Mouse (Mus musculus) G1E (cell line): ENCODE measurements around the gene Krt28.

ENCODE experiments used
- CTCF ChIP-seq: IDR thresholded peaks from 2 replicates; pipeline ENCODE4 v1.5.1; 2012; ENCODE audit warnings: low read depth, low read length, inconsistent platforms, mixed read lengths
- GATA1 ChIP-seq: IDR thresholded peaks from 2 replicates; pipeline ENCODE4 v1.6.1; 2012; ENCODE audit warnings: borderline replicate concordance, low read length, inconsistent platforms, mixed read lengths
- GATA2 ChIP-seq: IDR thresholded peaks from 2 replicates; pipeline ENCODE4 v1.6.1; 2012; ENCODE audit warnings: low read depth, low read length, inconsistent platforms, borderline replicate concordance
- POLR2AphosphoS5 ChIP-seq: IDR thresholded peaks from 2 replicates; pipeline ENCODE4 v1.6.1; 2012; ENCODE audit warnings: low read depth, low read length, inconsistent platforms; ENCODE audit not compliant: insufficient replicate concordance
- TAL1 ChIP-seq: conservative IDR thresholded peaks from 2 replicates; pipeline ENCODE4 v1.6.1; 2012; ENCODE audit warnings: low read depth, low read length, inconsistent platforms, mixed read lengths

DNA sequence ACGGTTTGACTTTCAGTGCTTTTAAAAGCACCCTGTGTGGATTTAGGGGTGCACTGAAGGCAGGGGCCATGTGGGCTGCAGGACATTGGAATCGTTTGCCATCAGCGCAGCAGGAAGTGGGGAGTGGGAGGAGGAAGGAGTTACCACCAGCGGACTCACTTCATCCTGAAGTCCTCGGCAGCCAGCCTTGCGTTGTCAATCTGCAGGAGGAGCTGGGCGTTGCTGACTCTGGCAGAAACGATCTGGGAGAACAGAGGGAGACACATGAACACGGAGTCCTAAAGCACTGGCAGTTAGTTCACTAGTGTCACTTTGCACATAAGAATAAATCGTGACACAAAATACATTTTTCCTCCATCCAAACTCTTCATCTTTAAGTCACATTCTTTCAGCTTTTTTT, 45.9 kb upstream of the Krt28 start:
- TF ChIP-seq CTCF, result no peak
- no peak for TF ChIP-seq GATA1
- no peak for TF ChIP-seq GATA2
- no peak for TF ChIP-seq TAL1
- TF ChIP-seq POLR2AphosphoS5, result no peak
